12 mouse cellular contexts compared by ENCODE assay signal in genomic region chr2:165074081-165074884, GRCm38 (mm10). TPM values are rescaled to one million over a fixed set of nuclear protein-coding genes. Genes with fewer than 3 reads are reported as not detected.
DNase-seq lines count a peak whose midpoint lies in the region; ATAC-seq and TF ChIP-seq lines count a peak whose summit lies in the region.
"Had no signal": no experiment of that assay in that cellular context is flagged by ENCODE, and none has a peak within 500 bp of the region (broad histone marks: within the 10 kb centered on the region; RNA-seq: fewer than 3 reads in every experiment).

No protein-coding gene starts in this region.

- no peaks in the 10 kb centered on the region for H3K9me3 ChIP-seq in stomach, embryonic 15.5 days
- H3K9me3 ChIP-seq in stomach, postnatal 0 days (ENCODE audit: control insufficient read depth, low read length) = no peaks in the 10 kb centered on the region
- no peaks in the 10 kb centered on the region for H3K9me3 ChIP-seq in heart, embryonic 15.5 days (replicated peaks)
- H3K9me3 ChIP-seq: liver, embryonic 13.5 days had no signal

- no peak overlapping the region for H3K27ac ChIP-seq in stomach, embryonic 15.5 days
- no peak overlapping the region for H3K27ac ChIP-seq in stomach, postnatal 0 days (replicated peaks)
- H3K27ac ChIP-seq in heart, embryonic 15.5 days = no peak overlapping the region
- H3K27ac ChIP-seq: liver, embryonic 13.5 days had no signal

- TF ChIP-seq EP300 in stomach, postnatal 0 days (optimal IDR thresholded peaks at IDR 0.05) = no peak

- no peaks in the 10 kb centered on the region for H3K36me3 ChIP-seq in stomach, embryonic 15.5 days
- no peaks in the 10 kb centered on the region for H3K36me3 ChIP-seq in stomach, postnatal 0 days (ENCODE audit: control insufficient read depth, insufficient read depth, low read length)
- H3K36me3 ChIP-seq in heart, embryonic 15.5 days = no peaks in the 10 kb centered on the region
- H3K36me3 ChIP-seq in splenic B cell, adult 2 months (ENCODE audit: control insufficient read depth, insufficient read depth, low read length, poor library complexity, severe bottlenecking) = peaks cover 4% of the 10 kb centered on the region
- H3K36me3 ChIP-seq: liver, embryonic 13.5 days had no signal

- H3K4me3 ChIP-seq in stomach, embryonic 15.5 days (replicated peaks) = no peak overlapping the region
- H3K4me3 ChIP-seq in stomach, postnatal 0 days (ENCODE audit: low read depth, low read length) = no peak overlapping the region
- H3K4me3 ChIP-seq in heart, embryonic 15.5 days = no peak overlapping the region
- H3K4me3 ChIP-seq: liver, embryonic 13.5 days had no signal

- H3K4me1 ChIP-seq in stomach, embryonic 15.5 days = 0 out of 2 replicates have a peak, but pooled peaks cover 4% of the 10 kb centered on the region
- H3K4me1 ChIP-seq in stomach, postnatal 0 days (replicated peaks; ENCODE audit: control insufficient read depth, insufficient read depth) = no peaks in the 10 kb centered on the region
- H3K4me1 ChIP-seq in heart, embryonic 15.5 days (replicated peaks) = peaks cover 15% of the 10 kb centered on the region; the same call in 1 of the 2 replicates
- H3K4me1 ChIP-seq: liver, embryonic 13.5 days had no signal

- WGBS in stomach, embryonic 15.5 days = 39% methylated on average over 11 of the region's 11 CpGs
- WGBS in stomach, postnatal 0 days = 35% methylated on average over 11 of the region's 11 CpGs
- WGBS in heart, embryonic 15.5 days = 28% methylated on average over 11 of the region's 11 CpGs

- ATAC-seq in stomach, embryonic 15.5 days (ENCODE audit: insufficient read depth, low FRiP score, low read depth) = 0 out of 2 replicates have a peak, but pooled peaks have one; percentile 24
- no peak for ATAC-seq in stomach, postnatal 0 days (ENCODE audit: low FRiP score, low TSS enrichment)
- peak; percentile 62 for ATAC-seq in heart, embryonic 15.5 days (replicated peaks; ENCODE audit: insufficient number of reproducible peaks, insufficient read depth, low FRiP score, low read depth)

- H3K27me3 ChIP-seq in stomach, embryonic 15.5 days (replicated peaks) = peaks cover 68% of the 10 kb centered on the region
- 0 out of 2 replicates have a peak, but pooled peaks cover 4% of the 10 kb centered on the region for H3K27me3 ChIP-seq in stomach, postnatal 0 days (ENCODE audit: control insufficient read depth, insufficient read depth, low read length)
- H3K27me3 ChIP-seq in heart, embryonic 15.5 days = peaks cover 91% of the 10 kb centered on the region
- H3K27me3 ChIP-seq in splenic B cell, adult 2 months (ENCODE audit: control insufficient read depth, insufficient read depth, low read length, poor library complexity, severe bottlenecking) = 0 out of 2 replicates have a peak, but pooled peaks cover 2% of the 10 kb centered on the region

- no peak overlapping the region for H3K4me2 ChIP-seq in stomach, embryonic 15.5 days
- no peak overlapping the region for H3K4me2 ChIP-seq in stomach, postnatal 0 days (replicated peaks; ENCODE audit: low read depth)
- H3K4me2 ChIP-seq in heart, embryonic 15.5 days = no peak overlapping the region
- H3K4me2 ChIP-seq: liver, embryonic 13.5 days had no signal

- H3K9ac ChIP-seq in stomach, embryonic 15.5 days = no peak overlapping the region
- no peak overlapping the region for H3K9ac ChIP-seq in stomach, postnatal 0 days (ENCODE audit: low read length)
- H3K9ac ChIP-seq in heart, embryonic 15.5 days = no peak overlapping the region
- H3K9ac ChIP-seq: liver, embryonic 13.5 days had no signal

- no peak for TF ChIP-seq CTCF in stomach, postnatal 0 days (IDR thresholded peaks at IDR 0.05; ENCODE audit: low read depth)

- DNase-seq in gastrocnemius, adult 18-20 months (ENCODE audit: low spot score) = peak; percentile 40
- no peak for DNase-seq in gastrocnemius, postnatal 25 days
- no peak for DNase-seq in stomach, postnatal 0 days (ENCODE audit: low spot score)
- peak; percentile 38 for DNase-seq in splenic B cell, adult 2 months (ENCODE audit: low read depth, low spot score)
- DNase-seq in kidney, postnatal 14 days = no peak
- DNase-seq in thymus, postnatal 10 days (ENCODE audit: low spot score in 2 of 2) = no peak

RNA-seq across cellular contexts. Expression of gene 1700025C18Rik, which starts 16.3 kb away (rescaled TPM):
- not detected for total RNA-seq in gastrocnemius, adult 18-20 months (2021)
- not detected for total RNA-seq in gastrocnemius, postnatal 25 days (2021)
- polyA plus RNA-seq in stomach, embryonic 15.5 days (2015; fragmentation: Nextera tagmentation; extraction: Ambion mirVana) = not detected in 2 replicates
- not detected in 2 replicates for polyA plus RNA-seq in stomach, postnatal 0 days (2015; fragmentation: Nextera tagmentation; extraction: Ambion mirVana)
- polyA plus RNA-seq in heart, embryonic 15.5 days (2015; fragmentation: Nextera tagmentation; extraction: Ambion mirVana) = not detected in 2 replicates
- total RNA-seq: adrenal gland, adult 18-20 months had no signal
- polyA plus RNA-seq: kidney, adult 2 months; liver, embryonic 13.5 days; neural tube, embryonic 11.5 days had no signal

RNA-seq across cellular contexts. Expression of gene Cd40, which starts 18.9 kb away (rescaled TPM):
- total RNA-seq in gastrocnemius, adult 18-20 months (2021) = under 1 TPM; 0.28 to 0.41 TPM
- total RNA-seq in gastrocnemius, postnatal 25 days (2021) = under 1 TPM; 0.48 to 0.84 TPM
- 7.1 TPM in 2 replicates for polyA plus RNA-seq in stomach, embryonic 15.5 days (2015; fragmentation: Nextera tagmentation; extraction: Ambion mirVana)
- polyA plus RNA-seq in stomach, postnatal 0 days (2015; fragmentation: Nextera tagmentation; extraction: Ambion mirVana) = 3.3 and 3.7 TPM in 2 replicates
- polyA plus RNA-seq in heart, embryonic 15.5 days (2015; fragmentation: Nextera tagmentation; extraction: Ambion mirVana) = 6.0 and 9.8 TPM in 2 replicates

RNA-seq across cellular contexts. Expression of gene Ncoa5, which starts 39.6 kb away (rescaled TPM):
- total RNA-seq in gastrocnemius, adult 18-20 months (2021) = 10 to 100 TPM; 11.1 to 11.7 TPM
- 10 to 100 TPM in 1 of 2 experiments, 1 to 10 TPM in 1; 9.9 to 12.6 TPM for total RNA-seq in gastrocnemius, postnatal 25 days (2021)
- 58.6 and 60.6 TPM in 2 replicates for polyA plus RNA-seq in stomach, embryonic 15.5 days (2015; fragmentation: Nextera tagmentation; extraction: Ambion mirVana)
- 17.3 and 17.9 TPM in 2 replicates for polyA plus RNA-seq in stomach, postnatal 0 days (2015; fragmentation: Nextera tagmentation; extraction: Ambion mirVana)
- 38.6 and 44.6 TPM in 2 replicates for polyA plus RNA-seq in heart, embryonic 15.5 days (2015; fragmentation: Nextera tagmentation; extraction: Ambion mirVana)

Comparison
In these comparisons a context has a peak if more than half of its experiments do, and no peak if none do; other contexts are left out.
1. DNase-seq: peak in gastrocnemius, adult 18-20 months (single experiment) and splenic B cell, adult 2 months (single experiment); none in gastrocnemius, postnatal 25 days (single experiment), stomach, postnatal 0 days (single experiment), kidney, postnatal 14 days (single experiment) and thymus, postnatal 10 days (0 of 2).